Mouse (Mus musculus): ENCODE data around the gene Rbpjl.
A peak's percentile ranks its signal among the peaks of the same experiment; 100 is the strongest.

Gene Rbpjl

DNA sequence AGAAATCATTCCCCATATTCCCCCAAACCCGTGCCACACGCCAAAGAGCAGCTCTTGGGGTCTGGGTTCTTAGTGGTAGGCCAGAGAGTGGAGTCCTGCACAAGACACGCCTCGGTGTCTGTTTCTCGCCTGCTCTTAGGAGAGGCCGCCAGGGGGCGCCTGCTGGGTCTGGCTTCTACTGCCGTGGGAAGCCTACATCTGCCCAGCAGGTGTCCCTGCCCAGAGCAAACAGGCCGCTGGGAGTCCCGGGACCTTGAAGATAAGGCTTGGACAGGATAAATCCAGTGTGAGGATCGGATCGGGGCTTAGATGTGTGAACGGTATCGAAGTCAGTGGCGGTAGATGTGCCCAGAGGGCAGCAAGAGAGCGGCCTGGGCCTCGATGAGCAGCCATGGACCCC, at the start of gene Rbpjl:
Gene Rbpjl, plus strand, starts transcription at position 236 of the 400 bp plus-strand sequence.
- peak; percentile 83 for DNase-seq (ENCODE audit: low read depth, low spot score)

GRCm38 (mm10) chr2:164353356-164353755, 49.6 kb upstream of the Rbpjl start:
- DNase-seq (ENCODE audit: low read depth, low spot score): no peak

DNA sequence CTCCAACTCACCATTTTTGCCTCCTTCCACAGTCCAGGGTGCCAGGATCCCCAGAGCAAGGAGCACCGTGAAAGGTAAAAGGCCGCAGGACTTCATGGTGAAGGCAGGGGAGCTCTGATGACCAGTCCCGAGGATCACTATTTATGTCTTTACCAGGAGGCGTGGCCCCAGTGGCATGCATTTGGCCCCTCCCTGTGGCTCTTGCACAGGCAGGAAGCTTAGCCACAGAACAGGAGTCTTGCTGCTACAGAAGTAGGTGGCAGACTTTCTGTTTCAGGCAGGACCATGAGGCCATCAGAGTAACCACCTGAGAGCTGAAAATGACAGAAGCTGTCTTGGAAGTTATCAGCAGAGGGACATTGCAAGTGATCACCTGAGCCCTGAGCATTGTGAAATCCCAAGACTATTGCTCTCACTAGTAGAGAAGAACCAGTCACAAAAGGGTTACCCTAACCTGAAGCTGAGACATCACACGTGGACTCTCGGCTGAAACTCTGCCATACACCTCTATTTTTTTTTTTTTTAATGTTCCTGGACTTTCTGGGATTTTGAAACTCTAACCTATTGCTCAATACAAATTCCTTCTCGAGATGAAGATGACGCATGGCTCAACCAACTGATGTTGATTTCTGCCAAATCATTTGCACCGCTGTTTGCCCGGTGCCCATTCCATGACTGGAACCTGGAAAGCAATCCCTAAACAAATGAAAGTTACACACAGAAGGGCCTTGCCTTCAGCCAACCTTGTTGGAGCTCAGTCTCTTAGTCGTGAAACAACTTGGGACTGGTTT, 46.6 kb upstream of the Rbpjl start:
- DNase-seq (ENCODE audit: low read depth, low spot score): no peak

DNA sequence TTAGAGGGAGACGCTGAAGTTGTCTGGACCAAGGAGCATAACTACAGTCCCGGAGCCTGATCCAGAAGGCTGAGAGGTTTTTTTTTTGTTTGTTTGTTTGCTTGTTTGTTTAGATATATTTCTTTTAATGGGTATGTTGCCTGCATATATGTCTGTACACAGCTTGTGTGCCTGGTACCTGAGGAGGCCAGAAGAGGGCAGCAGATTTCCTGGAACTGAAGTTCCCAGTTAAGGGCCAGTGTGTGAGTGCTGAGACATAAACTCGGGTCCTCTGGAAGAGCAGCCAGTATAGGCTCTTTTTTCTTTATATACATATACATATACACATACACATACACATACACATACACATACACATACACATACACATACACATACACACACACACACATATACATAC, 44.6 kb upstream of the Rbpjl start:
- no peak for DNase-seq (ENCODE audit: low read depth, low spot score)

GRCm38 (mm10) chr2:164359031-164359430, 43.9 kb upstream of the Rbpjl start:
- DNase-seq (ENCODE audit: low read depth, low spot score): no peak

GRCm38 (mm10) chr2:164359668-164360067, 43.3 kb upstream of the Rbpjl start:
- no peak for DNase-seq (ENCODE audit: low read depth, low spot score)

DNA sequence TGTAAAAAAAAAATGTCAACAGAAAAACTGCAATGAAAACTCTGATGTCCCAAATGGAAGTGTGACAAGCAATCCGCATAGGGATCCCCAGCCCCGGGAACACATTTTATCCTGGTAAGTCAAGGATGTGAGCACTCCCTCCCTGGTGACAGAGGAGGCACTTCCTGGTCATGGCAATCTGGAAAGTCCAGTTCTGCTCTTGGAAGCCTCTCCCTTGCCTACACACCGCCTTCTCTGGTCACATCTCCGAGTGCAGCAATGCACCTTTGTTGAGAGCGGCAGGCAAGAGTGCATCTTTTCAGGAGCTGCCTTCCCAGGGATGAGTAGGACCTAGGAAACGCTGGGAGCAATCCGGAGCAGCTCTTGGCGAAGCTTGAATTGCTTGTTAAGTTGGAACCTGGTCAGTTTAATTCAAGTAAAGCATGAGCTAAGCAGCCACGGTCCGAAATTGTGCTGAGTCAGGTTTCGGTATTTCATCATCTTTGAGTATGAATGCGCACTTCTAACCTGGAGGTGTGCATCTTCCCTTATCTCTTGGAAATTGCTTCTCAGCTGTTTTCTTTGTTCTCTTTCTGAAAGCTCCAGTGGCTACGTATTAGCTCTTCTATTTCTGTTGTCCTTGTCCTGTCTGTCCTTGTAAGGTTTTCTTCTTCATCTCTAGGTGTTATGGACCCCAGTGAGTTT, 41.8 kb upstream of the Rbpjl start:
- DNase-seq (ENCODE audit: low read depth, low spot score): no peak

- no peak for DNase-seq (ENCODE audit: low read depth, low spot score)
Observed at GRCm38 (mm10) chr2:164366947-164367346, 36.0 kb upstream of the Rbpjl start.

DNA sequence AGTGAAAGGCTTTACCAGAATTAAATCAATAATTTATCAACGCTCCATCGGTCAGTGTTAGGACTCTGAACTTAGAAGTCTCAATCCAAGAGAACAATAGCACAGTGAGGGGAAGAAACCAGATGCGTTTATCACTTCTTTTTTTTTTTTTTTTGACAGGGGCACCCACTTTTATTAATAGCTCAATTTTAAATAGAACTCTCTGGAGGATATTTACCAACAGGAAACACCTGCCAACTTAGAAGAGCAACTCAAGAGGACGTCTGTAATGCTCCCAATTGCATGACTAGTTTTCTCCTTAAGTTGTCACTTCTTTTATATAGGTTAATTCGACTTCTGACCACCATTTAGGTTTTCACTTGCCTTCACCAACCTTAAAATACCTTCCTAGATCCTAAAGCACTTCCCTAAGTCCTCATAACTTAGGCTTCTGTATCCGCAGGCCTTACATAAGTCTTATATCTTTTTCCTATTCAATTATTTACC, 34.3 kb upstream of the Rbpjl start:
- no peak for DNase-seq (ENCODE audit: low read depth, low spot score)

DNA sequence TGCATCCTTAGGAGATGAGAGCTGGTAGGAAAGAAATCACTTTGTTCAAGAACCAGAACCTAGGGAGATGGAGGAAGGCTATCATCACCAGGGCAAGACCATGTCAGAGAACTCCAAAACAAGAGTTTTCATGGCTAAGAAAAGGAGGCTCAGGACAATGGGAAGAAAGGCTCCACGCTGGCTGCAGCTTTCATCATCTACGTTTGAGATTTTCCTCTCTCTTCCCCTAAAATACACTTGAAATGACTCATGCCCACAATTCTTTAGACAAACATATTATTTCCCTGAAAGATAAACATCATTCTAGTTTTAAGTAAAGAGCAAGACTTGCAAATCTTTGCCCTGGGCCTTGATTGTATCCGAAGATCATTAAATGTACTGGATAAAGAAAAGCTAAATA, 31.6 kb upstream of the Rbpjl start:
- no peak for DNase-seq (ENCODE audit: low read depth, low spot score)

GRCm38 (mm10) chr2:164372408-164373053, 30.4 kb upstream of the Rbpjl start:
- no peak for DNase-seq (ENCODE audit: low read depth, low spot score)

DNA sequence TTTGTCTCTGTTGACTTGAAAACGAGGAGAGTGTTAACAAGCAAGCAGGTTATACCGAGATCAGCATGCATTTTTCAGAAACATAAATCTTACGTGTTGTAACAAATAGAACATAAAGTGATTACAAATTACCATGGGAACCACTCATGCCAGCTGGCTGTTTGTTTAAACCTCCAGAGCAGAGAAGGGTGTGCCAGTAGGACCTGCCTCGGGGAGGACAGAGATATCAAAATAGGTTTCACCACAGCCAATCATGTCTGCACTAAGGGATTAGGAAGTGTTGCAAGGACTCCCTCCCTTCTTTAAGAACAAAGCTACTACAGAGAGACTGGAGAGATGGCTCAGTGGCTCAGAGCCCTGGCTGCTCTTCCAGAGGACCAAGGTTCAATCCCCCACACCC, 29.8 kb upstream of the Rbpjl start:
- DNase-seq (ENCODE audit: low read depth, low spot score): no peak

DNA sequence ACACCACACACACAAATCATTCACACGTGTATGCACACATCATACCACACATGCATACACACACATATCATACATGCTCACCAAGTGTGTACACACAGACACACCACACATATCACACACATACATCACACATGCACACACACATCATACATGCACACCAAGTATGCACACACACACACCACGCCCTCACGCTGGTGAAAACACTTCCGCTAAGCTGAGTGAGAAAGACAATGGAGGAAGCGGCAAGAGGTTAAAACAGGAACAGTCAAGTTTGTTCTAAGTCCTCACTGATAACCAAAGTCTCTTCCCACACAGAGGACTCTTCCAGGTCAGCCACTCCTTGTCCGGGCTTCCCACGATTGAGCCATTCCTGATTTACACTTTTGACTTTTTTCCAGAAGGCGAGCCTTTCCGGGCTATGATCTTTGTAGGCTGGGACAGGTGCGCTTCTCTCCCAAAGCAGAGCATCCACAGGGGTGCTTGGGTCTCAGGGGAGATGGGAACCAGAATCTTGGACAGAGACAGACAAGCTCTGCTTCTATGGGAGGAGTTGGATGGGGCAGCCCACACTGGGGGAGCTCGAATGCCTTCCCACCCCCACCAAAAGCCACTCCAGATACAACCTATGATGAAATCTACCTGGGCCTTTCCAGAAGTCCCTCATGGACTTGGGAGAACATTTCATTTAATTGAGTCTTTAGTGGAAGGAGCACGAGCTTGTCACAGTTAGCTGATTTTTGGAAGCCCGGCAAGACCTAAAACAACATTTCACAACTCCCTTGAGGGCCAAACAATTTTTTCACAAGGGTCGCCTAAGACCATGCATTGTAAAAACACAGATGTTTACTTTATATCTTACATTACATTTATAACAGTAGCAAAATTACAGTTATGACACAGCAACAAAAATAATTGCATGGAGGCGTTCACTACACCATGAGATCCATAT, 25.2 kb upstream of the Rbpjl start:
- DNase-seq (ENCODE audit: low read depth, low spot score): no peak

GRCm38 (mm10) chr2:164381726-164382125, 21.2 kb upstream of the Rbpjl start:
- DNase-seq (ENCODE audit: low read depth, low spot score): peak; percentile 92

GRCm38 (mm10) chr2:164382971-164383370, 20.0 kb upstream of the Rbpjl start:
- no peak for DNase-seq (ENCODE audit: low read depth, low spot score)

GRCm38 (mm10) chr2:164383656-164384399, 19.1 kb upstream of the Rbpjl start:
- DNase-seq (ENCODE audit: low read depth, low spot score): no peak

GRCm38 (mm10) chr2:164385927-164386763, 16.8 kb upstream of the Rbpjl start:
- peak; percentile 65 for DNase-seq (ENCODE audit: low read depth, low spot score)

GRCm38 (mm10) chr2:164386953-164387352, 16.0 kb upstream of the Rbpjl start:
- DNase-seq (ENCODE audit: low read depth, low spot score): peak; percentile 74

- DNase-seq (ENCODE audit: low read depth, low spot score): peak; percentile 45
Observed at GRCm38 (mm10) chr2:164389020-164389419, 13.9 kb upstream of the Rbpjl start, which contains the start of gene Slpi. Slpi (minus strand) TSS chr2:164389095.

DNA sequence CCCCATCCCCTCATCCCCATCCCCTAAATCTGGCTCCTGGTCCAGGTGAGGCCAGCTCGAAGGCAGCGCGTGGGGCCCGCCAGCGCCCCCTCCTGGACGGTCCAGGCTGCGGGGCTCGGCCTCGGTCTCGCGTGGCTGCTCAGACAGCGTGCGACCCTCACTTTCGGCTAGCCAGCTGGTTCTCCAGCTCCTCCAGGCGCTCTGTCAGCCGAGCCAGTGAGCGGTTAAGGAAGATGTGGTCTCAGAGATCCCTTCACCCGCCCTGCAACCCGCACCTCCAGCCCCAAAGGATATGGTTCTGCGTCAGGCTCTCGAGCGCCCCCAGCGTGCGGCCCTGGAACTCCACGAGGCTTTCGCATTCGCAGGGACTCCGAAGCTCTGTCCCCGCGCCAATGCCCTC, 13.4 kb upstream of the Rbpjl start:
- peak; percentile 81 for DNase-seq (ENCODE audit: low read depth, low spot score)

Measured in R1 (cell line).